Mouse (Mus musculus) macrophage (primary cell): Measurements from ENCODE around the gene Gabbr2. TPM values are rescaled to one million over a fixed set of nuclear protein-coding genes. Genes with fewer than 3 reads are reported as not detected.

Source experiments
- H3K27ac ChIP-seq: fragments of 350-480 bp; formaldehyde crosslinking; 2 replicates; pipeline ENCODE4 v1.9.0; 2021
- H3K36me3 ChIP-seq: fragments of 350-480 bp; formaldehyde crosslinking; 2 replicates; pipeline ENCODE4 v1.9.0; 2021; ENCODE audit errors: inconsistent target
- H3K4me3 ChIP-seq: fragments of 350-480 bp; formaldehyde crosslinking; 2 replicates; pipeline ENCODE4 v1.9.0; 2021; ENCODE audit errors: inconsistent target
- H3K79me2 ChIP-seq: fragments of 350-480 bp; formaldehyde crosslinking; 2 replicates; pipeline ENCODE4 v1.9.0; 2021; ENCODE audit errors: inconsistent target
- WGBS: methylation state at CpG from one replicate; pipeline ENCODE4 v1.1.7; 2026; ENCODE audit warnings: inconsistent platforms; ENCODE audit not compliant: missing documents; 5-methylcytosine and 5-hydroxymethylcytosine counted together
- polyA plus RNA-seq: library from polyadenylated mRNA; stranded (reverse); fragments of 250-400 nt; gene quantifications from 3 replicates; pipeline ENCODE4 v1.2.4, GENCODE M21; 2018; ENCODE audit warnings: inconsistent platforms

Gabbr2 gene
- polyA plus RNA-seq, 1 experiment from 2014 or later, result 0.10 TPM

DNA sequence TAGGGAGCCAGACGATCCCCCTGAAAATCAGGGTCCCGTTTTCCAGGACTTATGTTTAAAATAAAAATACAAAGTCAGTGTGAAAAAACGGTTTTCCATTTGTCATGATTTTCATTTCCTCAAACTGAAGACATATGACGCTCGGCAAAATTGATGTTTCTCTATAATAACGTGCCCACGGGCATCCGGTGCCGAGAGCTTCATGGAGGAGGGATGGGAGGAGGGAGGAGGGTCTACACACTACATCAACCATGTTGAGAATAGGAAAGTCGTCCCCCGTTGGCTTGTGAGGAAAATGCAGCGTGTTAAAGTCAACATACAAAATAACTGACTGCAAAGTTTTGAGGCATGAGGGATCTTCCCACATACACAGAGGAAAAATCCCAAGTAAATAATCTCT is 75.7 kb downstream of the Gabbr2 start:
- H3K4me3 ChIP-seq, result no peak overlapping the region
- H3K27ac ChIP-seq, result no peak overlapping the region
- 78% methylated on average over 12 of the region's 12 CpGs for WGBS
- no peaks in the 10 kb centered on the region for H3K79me2 ChIP-seq
- no peaks in the 10 kb centered on the region for H3K36me3 ChIP-seq

DNA sequence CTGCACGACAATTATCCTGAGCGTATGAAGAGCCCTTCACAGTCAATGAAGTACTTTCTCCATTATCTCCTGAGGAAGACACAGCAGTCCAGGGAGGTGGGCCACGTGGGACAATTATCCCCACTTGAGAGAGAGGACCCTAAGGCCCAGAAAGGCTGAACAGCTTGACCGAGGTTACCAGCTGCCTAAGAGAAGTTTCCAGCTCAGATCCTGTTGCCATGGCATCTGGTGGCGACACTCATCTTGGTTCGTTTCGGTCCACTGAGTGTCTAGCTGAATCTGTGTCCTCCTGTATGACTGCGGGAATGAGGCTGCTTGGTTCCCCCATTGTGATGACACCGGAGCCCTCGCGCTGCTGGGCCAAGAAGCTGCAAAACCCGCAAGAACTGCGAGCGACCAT is 76.2 kb downstream of the Gabbr2 start:
- Histone ChIP-seq H3K27ac (no peak overlapping the region), H3K4me3 (no peak overlapping the region), H3K36me3 (no peaks in the 10 kb centered on the region), H3K79me2 (no peaks in the 10 kb centered on the region)
- 94% methylated on average over 14 of the region's 14 CpGs for WGBS

DNA sequence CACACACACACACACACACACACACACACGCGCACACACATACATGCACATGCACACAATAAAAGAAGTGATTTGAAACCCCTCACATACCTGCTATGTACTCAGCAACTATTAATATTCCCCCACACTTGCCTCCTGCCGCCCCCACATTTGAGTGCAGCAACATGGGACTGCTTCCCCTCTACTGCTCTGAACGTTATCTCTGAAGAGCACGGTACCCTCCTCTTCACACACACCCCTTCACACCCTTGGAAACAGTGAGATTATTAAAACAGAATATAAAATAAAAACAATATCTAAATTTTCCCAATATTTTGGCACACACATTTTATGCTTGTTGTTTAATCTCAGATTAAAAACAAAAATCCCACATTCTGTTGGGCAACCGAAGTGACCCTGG is 77.1 kb downstream of the Gabbr2 start:
- Histone ChIP-seq H3K4me3 (no peak overlapping the region), H3K27ac (no peak overlapping the region), H3K79me2 (no peaks in the 10 kb centered on the region), H3K36me3 (no peaks in the 10 kb centered on the region)
- 97% methylated on average over 6 of the region's 6 CpGs for WGBS

DNA sequence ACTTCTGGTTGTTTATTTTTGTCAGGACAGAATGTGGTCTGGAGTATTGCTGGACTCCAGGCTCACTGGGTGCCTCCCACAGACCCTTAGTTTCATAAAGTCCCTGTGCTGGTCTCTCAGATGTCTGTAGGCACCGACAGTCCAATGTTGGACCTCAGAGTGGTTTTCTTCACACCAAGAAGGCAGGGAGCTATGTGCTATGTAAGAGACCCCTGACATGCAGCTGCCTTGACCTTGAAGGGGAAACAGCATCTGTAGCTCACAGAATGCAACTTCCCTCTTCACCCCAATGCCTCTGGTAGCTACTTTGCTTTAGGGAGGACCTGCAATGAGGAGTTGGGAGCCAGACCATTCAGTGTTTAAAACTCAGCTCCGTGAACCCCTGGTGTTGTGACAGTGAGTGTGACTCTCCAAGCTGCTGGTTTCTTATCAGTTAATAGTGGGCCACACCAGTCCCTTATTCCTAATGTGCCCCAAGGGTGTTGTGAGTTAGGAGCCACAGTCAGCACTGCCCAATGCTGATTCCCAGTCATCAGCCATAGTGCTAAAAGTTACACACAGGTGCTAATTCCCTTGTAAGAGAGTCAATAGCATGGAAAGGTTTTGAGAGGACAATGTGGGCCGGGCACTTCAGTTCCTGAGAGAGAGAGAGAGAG is 85.5 kb downstream of the Gabbr2 start:
- H3K27ac ChIP-seq, result no peak overlapping the region
- H3K36me3 ChIP-seq, result no peaks in the 10 kb centered on the region
- H3K4me3 ChIP-seq, result no peak overlapping the region
- WGBS, result 59% methylated on average over 2 of the region's 3 CpGs
- no peaks in the 10 kb centered on the region for H3K79me2 ChIP-seq

DNA sequence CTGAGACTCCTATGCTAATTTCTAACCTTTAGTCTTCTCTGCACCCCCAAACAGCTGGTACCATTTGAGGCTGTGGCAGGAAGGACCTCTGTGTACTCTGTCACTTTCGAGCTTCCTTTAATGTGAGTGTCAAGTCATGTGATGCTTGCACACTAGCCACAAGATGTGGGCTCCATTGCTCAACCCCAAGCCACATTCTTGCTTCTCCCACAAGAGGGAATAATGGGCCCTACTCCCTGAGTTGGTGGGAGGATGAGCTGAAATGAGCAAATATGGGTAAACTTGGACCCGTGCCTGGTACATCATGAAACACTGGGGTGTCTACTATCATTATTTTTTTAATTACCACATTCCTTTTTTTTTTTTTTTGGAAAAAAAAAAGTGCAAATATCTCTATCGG is 86.5 kb downstream of the Gabbr2 start:
- H3K36me3 ChIP-seq, result no peaks in the 10 kb centered on the region
- no peaks in the 10 kb centered on the region for H3K79me2 ChIP-seq
- 17% methylated on average over 3 of the region's 3 CpGs for WGBS
- H3K27ac ChIP-seq, result no peak overlapping the region
- H3K4me3 ChIP-seq, result no peak overlapping the region

DNA sequence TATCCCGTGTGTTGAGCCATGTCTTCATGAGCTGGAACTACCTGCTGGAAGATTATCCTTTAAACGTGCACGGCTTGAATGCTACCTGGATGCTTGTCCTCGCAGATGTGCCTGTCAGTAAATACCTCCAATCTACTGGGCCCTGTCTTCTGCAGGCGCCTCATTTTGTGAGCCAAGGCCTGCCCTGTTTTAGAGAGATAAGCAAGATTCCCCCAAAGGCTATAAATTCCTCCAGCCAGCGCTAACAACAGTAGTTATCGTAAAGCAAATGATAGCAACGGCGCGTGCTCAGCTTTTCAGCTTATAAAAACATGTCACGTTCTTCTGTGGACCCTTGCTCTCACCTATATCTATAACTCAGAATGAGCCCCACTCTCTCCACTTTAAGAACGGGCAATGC is 87.5 kb downstream of the Gabbr2 start:
- no peak overlapping the region for H3K27ac ChIP-seq
- H3K36me3 ChIP-seq, result no peaks in the 10 kb centered on the region
- no peak overlapping the region for H3K4me3 ChIP-seq
- 87% methylated on average over 12 of the region's 12 CpGs for WGBS
- no peaks in the 10 kb centered on the region for H3K79me2 ChIP-seq

DNA sequence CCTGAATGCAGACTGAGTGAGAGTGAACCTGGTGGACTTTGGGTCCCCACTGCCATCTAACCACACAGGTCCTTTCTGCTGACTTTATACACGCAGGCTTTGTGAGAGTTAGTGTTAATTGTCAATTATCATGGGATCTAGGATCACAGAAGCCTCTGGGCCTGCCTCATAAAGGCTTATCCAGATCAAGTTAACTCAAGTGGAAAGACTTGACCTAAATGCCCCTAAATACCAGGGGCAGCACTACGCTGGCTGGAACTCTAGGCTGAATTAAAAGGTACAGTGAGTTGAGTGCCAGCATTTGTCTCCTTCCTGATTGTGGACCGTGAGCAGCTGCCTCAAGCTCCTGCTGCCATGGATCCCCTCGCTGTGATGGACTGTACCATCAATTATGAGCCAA is 93.1 kb downstream of the Gabbr2 start:
- H3K4me3 ChIP-seq, result no peak overlapping the region
- no peak overlapping the region for H3K27ac ChIP-seq
- H3K79me2 ChIP-seq, result no peaks in the 10 kb centered on the region
- no peaks in the 10 kb centered on the region for H3K36me3 ChIP-seq
- 94% methylated on average over 4 of the region's 4 CpGs for WGBS

DNA sequence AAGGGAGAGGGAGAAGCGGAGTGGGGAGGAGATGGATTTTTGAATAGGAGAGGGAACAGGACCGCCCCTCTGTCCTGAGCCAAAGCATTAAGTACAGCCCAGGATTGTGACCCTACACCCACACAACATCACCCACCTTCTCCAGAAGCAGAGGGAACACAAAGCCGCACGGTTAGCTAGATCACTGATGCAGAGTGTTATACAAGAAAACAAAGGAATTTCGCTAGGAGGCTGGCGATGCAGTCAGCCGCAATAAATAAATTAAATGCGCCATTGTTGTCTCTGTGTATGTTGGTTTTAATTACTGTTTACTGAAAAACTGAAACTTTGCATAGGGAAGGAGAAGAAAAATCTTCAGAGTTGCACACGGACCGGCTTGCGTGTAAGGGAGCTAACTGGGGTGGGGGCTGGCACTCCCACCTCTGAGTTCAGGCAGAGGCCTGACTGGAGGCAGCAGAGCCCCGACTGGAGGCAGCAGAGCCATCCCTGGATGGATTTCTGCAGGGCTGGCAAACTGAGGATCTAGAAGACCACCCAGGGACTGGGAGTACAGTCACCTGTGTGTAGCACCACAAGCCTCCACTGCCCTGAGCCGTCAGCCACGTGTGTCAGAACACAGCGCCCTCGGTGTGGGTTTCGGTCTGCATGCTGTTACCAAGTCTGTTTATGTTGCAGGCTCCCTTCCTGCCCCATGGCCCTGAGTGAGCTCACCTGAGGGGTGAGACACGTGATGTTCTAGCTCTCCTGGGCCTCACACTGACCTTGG is 93.9 kb downstream of the Gabbr2 start:
- no peak overlapping the region for H3K4me3 ChIP-seq
- no peaks in the 10 kb centered on the region for H3K36me3 ChIP-seq
- 92% methylated on average over 18 of the region's 18 CpGs for WGBS
- no peaks in the 10 kb centered on the region for H3K79me2 ChIP-seq
- no peak overlapping the region for H3K27ac ChIP-seq

DNA sequence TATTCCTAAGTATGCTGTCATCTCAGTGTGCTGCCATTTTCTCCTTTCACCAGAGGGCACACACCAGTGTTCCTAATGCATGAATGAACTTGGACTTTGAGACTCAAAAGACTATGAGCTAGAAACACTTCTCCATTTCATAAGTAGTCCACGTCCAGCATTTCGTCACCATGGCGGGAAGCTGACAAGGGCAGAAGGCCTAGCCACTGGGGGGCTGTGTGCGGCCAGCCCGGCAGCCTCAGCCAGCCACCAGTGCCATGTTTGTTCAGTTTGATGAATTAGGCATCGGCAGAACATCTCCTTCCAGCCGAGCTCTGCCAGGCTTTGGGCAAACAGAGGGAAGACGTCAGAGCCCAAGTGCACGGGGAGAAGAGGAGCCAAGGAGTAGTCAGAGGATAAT is 97.5 kb downstream of the Gabbr2 start:
- 74% methylated on average over 9 of the region's 9 CpGs for WGBS

DNA sequence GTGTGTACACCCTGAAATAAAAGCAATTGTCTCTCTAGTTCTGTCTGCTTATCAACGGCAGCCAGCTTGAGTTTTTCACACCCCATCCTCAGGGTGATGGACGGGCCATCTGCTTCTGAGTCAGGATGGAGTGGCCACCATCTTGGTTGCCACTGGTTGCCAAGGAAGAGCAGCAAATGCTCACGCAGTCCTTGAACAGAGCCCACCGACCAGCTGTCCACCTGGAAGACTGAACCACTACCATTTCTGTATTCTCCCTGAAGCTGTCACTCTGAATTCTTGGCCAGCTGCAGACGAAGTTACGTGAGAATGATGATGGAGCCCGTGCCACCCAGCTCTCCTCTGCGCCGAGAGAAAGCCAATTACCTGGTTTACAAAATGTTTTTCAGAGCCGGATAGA is 102.5 kb downstream of the Gabbr2 start:
- 92% methylated on average over 10 of the region's 10 CpGs for WGBS
- H3K36me3 ChIP-seq, result no peaks in the 10 kb centered on the region
- no peak overlapping the region for H3K27ac ChIP-seq
- no peak overlapping the region for H3K4me3 ChIP-seq
- H3K79me2 ChIP-seq, result no peaks in the 10 kb centered on the region

More for the DNA sequence above, 97.5 kb downstream of the Gabbr2 start:
- H3K27ac ChIP-seq, result no peak overlapping the region
- H3K79me2 ChIP-seq, result no peaks in the 10 kb centered on the region
- H3K4me3 ChIP-seq, result no peak overlapping the region
- H3K36me3 ChIP-seq, result no peaks in the 10 kb centered on the region

DNA sequence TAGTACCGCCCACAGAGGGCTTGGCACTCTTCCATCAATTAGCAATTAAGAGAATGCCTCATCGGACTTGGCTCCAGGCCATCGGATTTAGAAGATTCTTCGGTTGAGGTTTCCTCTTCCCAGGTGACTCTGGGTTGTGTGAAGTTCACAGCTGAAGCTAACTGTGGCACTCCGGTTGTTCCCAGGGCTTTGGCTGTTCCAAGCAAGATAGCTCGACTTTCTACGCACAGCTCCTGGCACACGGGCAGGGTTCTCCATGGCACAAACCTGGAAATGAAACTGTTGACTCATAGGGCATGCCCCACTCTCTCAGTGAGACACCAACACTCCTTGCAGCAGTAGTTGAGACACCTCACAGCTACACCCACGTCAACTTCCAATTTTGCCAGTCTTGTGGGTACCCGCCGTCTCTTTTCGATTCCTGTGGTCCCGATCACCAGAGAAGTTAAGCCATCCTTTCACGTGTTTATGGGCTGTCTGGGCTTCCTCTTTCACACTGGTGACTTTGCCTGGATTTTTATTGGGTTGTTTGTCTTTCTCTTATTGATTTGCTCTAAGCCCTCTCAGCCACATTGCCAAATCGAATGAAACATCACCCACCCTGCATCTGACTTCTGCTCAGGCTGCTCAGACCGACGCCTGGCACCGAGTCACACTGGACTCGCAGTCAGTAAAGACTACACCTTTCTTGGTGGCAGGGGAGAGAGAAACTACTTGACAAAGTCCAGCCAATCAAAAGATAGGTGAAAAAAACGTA is 105.9 kb downstream of the Gabbr2 start:
- 43% methylated on average over 20 of the region's 20 CpGs for WGBS
- Histone ChIP-seq H3K4me3 (no peak overlapping the region), H3K36me3 (no peaks in the 10 kb centered on the region), H3K79me2 (no peaks in the 10 kb centered on the region), H3K27ac (no peak overlapping the region)

DNA sequence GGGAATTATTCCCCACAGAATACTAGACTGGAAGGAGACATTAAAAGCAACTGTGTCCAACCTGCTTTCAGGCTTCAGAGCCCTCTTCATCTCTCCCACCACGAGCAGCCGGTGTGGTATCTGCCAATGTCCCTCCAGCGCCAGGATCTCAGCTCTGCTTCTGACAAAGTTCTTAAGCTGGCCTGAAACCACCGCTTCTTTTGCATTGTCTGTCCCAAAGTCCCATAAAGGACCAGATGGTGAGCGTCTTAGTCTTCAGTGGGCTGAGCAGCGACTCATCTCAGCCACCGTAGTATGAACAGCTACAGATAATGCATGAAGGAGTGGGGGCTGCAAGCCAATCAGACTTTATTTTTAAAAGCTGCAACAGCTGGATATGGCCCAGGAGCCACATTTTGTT is 107.5 kb downstream of the Gabbr2 start:
- Histone ChIP-seq H3K27ac (no peak overlapping the region), H3K4me3 (no peak overlapping the region), H3K36me3 (no peaks in the 10 kb centered on the region), H3K79me2 (no peaks in the 10 kb centered on the region)
- 96% methylated on average over 7 of the region's 7 CpGs for WGBS

DNA sequence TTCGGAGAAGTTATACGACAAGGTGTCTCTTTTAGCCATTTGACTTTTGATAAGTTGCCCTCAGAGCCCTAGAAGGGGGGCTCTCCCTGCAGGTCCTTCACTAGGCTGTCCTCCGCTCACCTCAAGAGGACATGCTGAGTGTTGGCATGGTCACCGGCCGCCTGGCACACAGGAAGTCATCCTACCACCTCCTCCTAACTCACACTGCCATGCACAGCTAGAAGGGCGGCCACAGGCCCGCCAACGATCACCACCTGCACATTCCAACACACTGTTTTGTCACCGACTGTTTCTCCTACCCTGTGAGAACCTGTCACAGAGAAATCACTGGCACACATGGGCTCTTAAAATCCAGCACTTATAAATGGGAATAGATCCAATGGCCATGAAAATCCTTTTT is 108.1 kb downstream of the Gabbr2 start:
- H3K27ac ChIP-seq, result no peak overlapping the region
- H3K79me2 ChIP-seq, result no peaks in the 10 kb centered on the region
- WGBS, result 90% methylated on average over 9 of the region's 9 CpGs
- H3K36me3 ChIP-seq, result no peaks in the 10 kb centered on the region
- H3K4me3 ChIP-seq, result no peak overlapping the region

DNA sequence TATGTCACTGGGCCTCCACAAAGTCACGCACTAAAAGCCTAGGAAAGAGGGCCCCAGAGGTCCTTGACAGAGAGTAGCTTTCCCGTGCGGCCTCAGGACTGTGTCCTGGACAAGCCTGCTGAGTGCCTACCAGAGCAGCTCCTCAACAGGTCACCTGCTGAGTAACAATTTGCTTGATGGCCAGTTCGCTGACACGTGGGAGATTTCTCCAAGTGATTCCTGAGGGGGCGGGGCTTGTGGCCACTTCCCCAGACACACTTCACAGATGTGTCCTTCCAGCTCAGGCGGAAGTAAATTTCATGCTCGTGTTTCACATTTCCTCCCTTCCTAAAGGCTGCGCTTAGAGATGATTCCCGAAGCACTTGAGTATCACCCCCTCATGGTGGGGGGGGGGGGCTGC is 108.6 kb downstream of the Gabbr2 start:
- H3K27ac ChIP-seq, result no peak overlapping the region
- no peaks in the 10 kb centered on the region for H3K36me3 ChIP-seq
- 62% methylated on average over 10 of the region's 10 CpGs for WGBS
- H3K4me3 ChIP-seq, result no peak overlapping the region
- no peaks in the 10 kb centered on the region for H3K79me2 ChIP-seq

DNA sequence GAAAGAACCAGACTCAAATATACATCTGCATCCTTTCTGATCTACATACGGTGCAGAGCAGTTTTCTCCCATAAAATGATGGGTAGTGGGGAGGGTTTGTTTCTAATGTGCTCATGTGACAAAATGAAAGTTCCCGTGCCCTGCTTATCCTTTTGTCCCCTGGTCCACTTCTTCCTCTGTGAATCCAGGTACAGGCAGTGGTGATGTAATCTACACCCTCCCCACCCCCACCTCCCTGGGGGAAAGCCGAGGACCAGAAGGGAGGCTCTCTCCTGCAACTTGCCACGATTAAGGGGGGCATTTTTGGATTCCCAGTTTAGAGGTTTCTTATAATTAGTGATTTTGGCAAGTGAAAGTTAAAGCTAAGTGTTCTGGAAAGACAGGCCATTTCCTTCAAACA is 110.4 kb downstream of the Gabbr2 start:
- Histone ChIP-seq H3K79me2 (no peaks in the 10 kb centered on the region), H3K4me3 (no peak overlapping the region), H3K36me3 (no peaks in the 10 kb centered on the region), H3K27ac (no peak overlapping the region)
- 71% methylated on average over 4 of the region's 4 CpGs for WGBS
